Mouse (Mus musculus): Measurements from ENCODE around the gene Sun2. TPM values are rescaled to one million over a fixed set of nuclear protein-coding genes. Genes with fewer than 3 reads are reported as not detected.
A peak's percentile ranks its signal among the peaks of the same experiment; 100 is the strongest.

The Sun2 gene
- polyA plus RNA-seq, 1 experiment from 2014 or later = 3.3 TPM

GRCm38 (mm10) chr15:79752742-79753419, 10.5 kb upstream of the Sun2 start:
- TF ChIP-seq EP300 (IDR thresholded peaks at IDR 0.05; ENCODE audit: low read depth) (no peak), CTCF (IDR thresholded peaks at IDR 0.05; ENCODE audit: low read depth) (peak; percentile 99)
- DNase-seq (peak; percentile 79), ATAC-seq (peak; percentile 57)
- Histone ChIP-seq H3K9me3 (ENCODE audit: low read length) (no peaks in the 10 kb centered on the region), H3K4me3 (ENCODE audit: low read depth, low read length) (no peak overlapping the region), H3K36me3 (replicated peaks; ENCODE audit: insufficient read depth, low read length) (no peaks in the 10 kb centered on the region), H3K27ac (ENCODE audit: low read depth) (no peak overlapping the region), H3K4me1 (ENCODE audit: insufficient read depth) (peaks cover 15% of the 10 kb centered on the region), H3K9ac (replicated peaks) (no peak overlapping the region), H3K4me2 (ENCODE audit: low read depth, low read length) (no peak overlapping the region), H3K27me3 (ENCODE audit: insufficient read depth, low read length) (no peaks in the 10 kb centered on the region)
- WGBS (ENCODE audit: insufficient replicate concordance) = 22% methylated on average over 11 of the region's 11 CpGs

GRCm38 (mm10) chr15:79751772-79752171, 9.4 kb upstream of the Sun2 start:
- no peak overlapping the region for H3K4me3 ChIP-seq (ENCODE audit: low read depth, low read length)
- ATAC-seq (peak; percentile 22; the same call in 1 of the 2 replicates), DNase-seq (no peak)
- H3K9ac ChIP-seq (replicated peaks) = no peak overlapping the region
- H3K27me3 ChIP-seq (ENCODE audit: insufficient read depth, low read length) = no peaks in the 10 kb centered on the region
- 0 out of 2 replicates have a peak overlapping the region, but pooled peaks have one; percentile 3 for H3K4me2 ChIP-seq (ENCODE audit: low read depth, low read length)
- H3K27ac ChIP-seq (ENCODE audit: low read depth) = peak overlapping the region; percentile 55
- 55% methylated on average over 17 of the region's 17 CpGs for whole genome bisulfite sequencing (ENCODE audit: insufficient replicate concordance)
- H3K4me1 ChIP-seq (ENCODE audit: insufficient read depth) = peaks cover 12% of the 10 kb centered on the region
- H3K9me3 ChIP-seq (ENCODE audit: low read length) = no peaks in the 10 kb centered on the region
- no peak for TF ChIP-seq CTCF (IDR thresholded peaks at IDR 0.05; ENCODE audit: low read depth)
- TF ChIP-seq EP300 (IDR thresholded peaks at IDR 0.05; ENCODE audit: low read depth) = no peak
- no peaks in the 10 kb centered on the region for H3K36me3 ChIP-seq (replicated peaks; ENCODE audit: insufficient read depth, low read length)

- no peak overlapping the region for H3K27ac ChIP-seq (ENCODE audit: low read depth)
- no peak overlapping the region for H3K9ac ChIP-seq (replicated peaks)
- TF ChIP-seq CTCF (IDR thresholded peaks at IDR 0.05; ENCODE audit: low read depth) = no peak
- TF ChIP-seq EP300 (IDR thresholded peaks at IDR 0.05; ENCODE audit: low read depth) = no peak
- H3K4me2 ChIP-seq (ENCODE audit: low read depth, low read length) = no peak overlapping the region
- no peaks in the 10 kb centered on the region for H3K36me3 ChIP-seq (replicated peaks; ENCODE audit: insufficient read depth, low read length)
- H3K4me3 ChIP-seq (ENCODE audit: low read depth, low read length) = no peak overlapping the region
- no peaks in the 10 kb centered on the region for H3K9me3 ChIP-seq (ENCODE audit: low read length)
- ATAC-seq = no peak
- 79% methylated on average over 8 of the region's 8 CpGs for WGBS (ENCODE audit: insufficient replicate concordance)
- peaks cover 5% of the 10 kb centered on the region for H3K4me1 ChIP-seq (ENCODE audit: insufficient read depth)
- H3K27me3 ChIP-seq (ENCODE audit: insufficient read depth, low read length) = no peaks in the 10 kb centered on the region
- no peak for DNase-seq
Measured at GRCm38 (mm10) chr15:79750266-79750665, 7.9 kb upstream of the Sun2 start.

GRCm38 (mm10) chr15:79749162-79749561, 6.8 kb upstream of the Sun2 start:
- Histone ChIP-seq H3K4me2 (ENCODE audit: low read depth, low read length) (no peak overlapping the region), H3K9me3 (ENCODE audit: low read length) (no peaks in the 10 kb centered on the region), H3K36me3 (replicated peaks; ENCODE audit: insufficient read depth, low read length) (no peaks in the 10 kb centered on the region), H3K27ac (ENCODE audit: low read depth) (no peak overlapping the region), H3K9ac (replicated peaks) (no peak overlapping the region), H3K4me3 (ENCODE audit: low read depth, low read length) (no peak overlapping the region), H3K27me3 (ENCODE audit: insufficient read depth, low read length) (no peaks in the 10 kb centered on the region), H3K4me1 (ENCODE audit: insufficient read depth) (peaks cover 5% of the 10 kb centered on the region)
- no peak for DNase-seq
- no peak for TF ChIP-seq CTCF (IDR thresholded peaks at IDR 0.05; ENCODE audit: low read depth)
- TF ChIP-seq EP300 (IDR thresholded peaks at IDR 0.05; ENCODE audit: low read depth) = no peak
- 48% methylated on average over 7 of the region's 7 CpGs for WGBS (ENCODE audit: insufficient replicate concordance)
- ATAC-seq = no peak

- 70% methylated on average over 11 of the region's 11 CpGs for WGBS (ENCODE audit: insufficient replicate concordance)
- no peaks in the 10 kb centered on the region for H3K27me3 ChIP-seq (ENCODE audit: insufficient read depth, low read length)
- TF ChIP-seq CTCF (IDR thresholded peaks at IDR 0.05; ENCODE audit: low read depth) = peak; percentile 76
- no peak for TF ChIP-seq EP300 (IDR thresholded peaks at IDR 0.05; ENCODE audit: low read depth)
- no peaks in the 10 kb centered on the region for H3K36me3 ChIP-seq (replicated peaks; ENCODE audit: insufficient read depth, low read length)
- DNase-seq (peak; percentile 58), ATAC-seq (peak; percentile 19; the same call in 1 of the 2 replicates)
- no peak overlapping the region for H3K9ac ChIP-seq (replicated peaks)
- H3K4me1 ChIP-seq (ENCODE audit: insufficient read depth) = peaks cover 7% of the 10 kb centered on the region
- H3K4me2 ChIP-seq (ENCODE audit: low read depth, low read length) = no peak overlapping the region
- H3K27ac ChIP-seq (ENCODE audit: low read depth) = no peak overlapping the region
- no peaks in the 10 kb centered on the region for H3K9me3 ChIP-seq (ENCODE audit: low read length)
- no peak overlapping the region for H3K4me3 ChIP-seq (ENCODE audit: low read depth, low read length)
Measured at GRCm38 (mm10) chr15:79747998-79748397, 5.7 kb upstream of the Sun2 start.

- WGBS (ENCODE audit: insufficient replicate concordance) = 83% methylated on average over 5 of the region's 5 CpGs
- H3K9ac ChIP-seq (replicated peaks) = no peak overlapping the region
- H3K27ac ChIP-seq (ENCODE audit: low read depth) = no peak overlapping the region
- no peak for TF ChIP-seq CTCF (IDR thresholded peaks at IDR 0.05; ENCODE audit: low read depth)
- TF ChIP-seq EP300 (IDR thresholded peaks at IDR 0.05; ENCODE audit: low read depth) = no peak
- no peak overlapping the region for H3K4me2 ChIP-seq (ENCODE audit: low read depth, low read length)
- ATAC-seq = no peak
- DNase-seq = no peak
- no peak overlapping the region for H3K4me3 ChIP-seq (ENCODE audit: low read depth, low read length)
- H3K27me3 ChIP-seq (ENCODE audit: insufficient read depth, low read length) = no peaks in the 10 kb centered on the region
- peaks cover 8% of the 10 kb centered on the region for H3K4me1 ChIP-seq (ENCODE audit: insufficient read depth)
- H3K9me3 ChIP-seq (ENCODE audit: low read length) = no peaks in the 10 kb centered on the region
- no peaks in the 10 kb centered on the region for H3K36me3 ChIP-seq (replicated peaks; ENCODE audit: insufficient read depth, low read length)
Measured at GRCm38 (mm10) chr15:79745883-79746282, 3.5 kb upstream of the Sun2 start.

Data from liver, postnatal 0 days (tissue).